Mouse (Mus musculus) bone marrow, adult 2 months (tissue): Measurements from ENCODE around the gene Nop53.

Experiments used
- CTCF ChIP-seq: fragments of 200-500 bp; IDR thresholded peaks from 2 replicates; pipeline ENCODE4 v1.5.1; 2011; ENCODE audit warnings: low read length, control low read depth; ENCODE audit not compliant: control insufficient read depth, insufficient read depth
- POLR2A ChIP-seq: fragments of 200-500 bp; IDR thresholded peaks from 2 replicates; pipeline ENCODE4 v1.6.1; 2011; ENCODE audit warnings: low read depth, mild to moderate bottlenecking, control low read depth, low read length, borderline replicate concordance; ENCODE audit not compliant: control insufficient read depth

- TF ChIP-seq CTCF (no peak), POLR2A (no peak)
Observed at GRCm38 (mm10) chr7:15938621-15939020, 7.3 kb downstream of the Nop53 start.
